Mouse (Mus musculus): Measurements from ENCODE around the gene Gm26620. TPM values are rescaled to one million over a fixed set of nuclear protein-coding genes. Genes with fewer than 3 reads are reported as not detected.

The Gm26620 gene
- polyA plus RNA-seq, 1 experiment from 2014 or later: 0.26 TPM

DNA sequence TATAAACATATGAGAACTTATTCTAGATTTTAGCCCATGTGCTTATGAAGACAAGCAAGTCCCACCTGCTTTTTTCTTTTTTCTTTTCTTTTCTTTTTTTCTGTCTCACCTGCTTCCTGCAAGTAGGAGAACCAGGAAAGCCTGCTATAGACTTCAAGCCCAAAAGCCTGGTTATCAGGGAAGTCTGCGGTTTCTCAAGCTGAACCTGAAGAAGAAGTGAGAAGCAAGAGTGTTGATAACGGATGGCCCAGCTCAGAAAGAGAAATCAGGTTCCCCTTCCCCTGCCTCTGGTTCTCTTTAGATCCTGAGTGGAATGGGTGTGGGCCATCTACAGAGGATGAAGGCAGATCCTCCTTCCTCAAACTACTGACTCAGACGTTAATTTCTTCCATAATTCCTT lies 47.2 kb downstream of the Gm26620 start:
- no peak for DNase-seq (ENCODE audit: low read depth, low spot score)
- no peak for TF ChIP-seq CTCF (IDR thresholded peaks at IDR 0.05)
- in situ Hi-C loops (cut with MboI; ENCODE audit: low pct_unique_long_range_greater_than_20kb): no loop called here
- no peak for ATAC-seq
- POLR2A ChIA-PET: no interaction called here
- CTCF ChIA-PET: no interaction called here
- H3K27me3 ChIP-seq: no peaks in the 10 kb centered on the region

DNA sequence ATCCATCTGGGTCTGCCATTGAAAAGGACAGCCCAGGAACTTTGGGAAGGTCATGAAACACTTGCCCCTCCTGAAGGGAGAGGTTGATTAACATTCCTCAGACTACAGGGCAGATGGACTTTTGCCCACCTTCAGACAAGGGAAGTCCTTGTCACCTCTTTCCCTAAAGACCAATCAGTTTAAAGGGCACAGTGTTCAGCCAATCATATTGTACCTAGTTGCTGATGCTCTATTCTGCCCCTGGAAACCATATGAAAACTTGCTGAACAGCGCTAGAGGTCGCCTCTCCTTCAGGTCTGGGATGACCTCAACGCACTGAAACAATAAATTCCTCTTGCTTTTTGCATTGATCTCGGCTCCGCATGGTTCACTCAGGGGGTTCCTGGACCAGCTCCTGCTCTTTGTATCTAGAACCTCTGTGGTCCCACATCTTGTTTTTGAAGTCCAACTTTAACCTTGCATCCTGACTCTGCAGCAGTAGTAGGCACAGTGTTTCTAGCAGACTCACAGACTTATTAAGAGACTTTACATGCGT lies 48.6 kb downstream of the Gm26620 start:
- DNase-seq (ENCODE audit: low read depth, low spot score): no peak
- TF ChIP-seq CTCF (IDR thresholded peaks at IDR 0.05): no peak
- H3K27me3 ChIP-seq: no peaks in the 10 kb centered on the region
- ChIA-PET CTCF (no interaction called here), POLR2A (no interaction called here)
- no peak for ATAC-seq
- in situ Hi-C loops (cut with MboI; ENCODE audit: low pct_unique_long_range_greater_than_20kb): no loop called here

DNA sequence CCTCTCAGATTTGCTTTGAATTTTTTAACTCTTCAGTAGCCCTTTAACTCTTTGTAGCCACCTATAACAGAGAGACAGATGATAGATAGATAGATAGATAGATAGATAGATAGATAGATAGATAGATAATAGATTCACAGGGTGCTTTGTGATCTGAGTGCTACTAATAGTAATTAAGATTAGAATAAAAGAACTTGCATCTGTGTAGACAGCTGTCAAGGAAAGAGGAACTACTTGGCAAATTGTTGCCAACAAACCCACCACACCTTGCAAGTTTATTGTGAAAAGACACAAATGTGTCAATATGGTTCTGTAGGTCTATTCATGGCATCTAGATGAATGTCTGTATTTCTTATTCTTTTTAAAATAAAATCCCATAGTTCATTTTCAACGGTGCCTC lies 49.1 kb downstream of the Gm26620 start:
- in situ Hi-C loops (cut with MboI; ENCODE audit: low pct_unique_long_range_greater_than_20kb): no loop called here
- no peaks in the 10 kb centered on the region for H3K27me3 ChIP-seq
- DNase-seq (ENCODE audit: low read depth, low spot score) (no peak), ATAC-seq (no peak)
- ChIA-PET CTCF (interaction anchor here (1.4 kb wide), 1 partner anchor 15 kb away, joined by 3 read pairs; no protein-coding TSS in a partner anchor), POLR2A (no interaction called here)
- TF ChIP-seq CTCF (IDR thresholded peaks at IDR 0.05): no peak

DNA sequence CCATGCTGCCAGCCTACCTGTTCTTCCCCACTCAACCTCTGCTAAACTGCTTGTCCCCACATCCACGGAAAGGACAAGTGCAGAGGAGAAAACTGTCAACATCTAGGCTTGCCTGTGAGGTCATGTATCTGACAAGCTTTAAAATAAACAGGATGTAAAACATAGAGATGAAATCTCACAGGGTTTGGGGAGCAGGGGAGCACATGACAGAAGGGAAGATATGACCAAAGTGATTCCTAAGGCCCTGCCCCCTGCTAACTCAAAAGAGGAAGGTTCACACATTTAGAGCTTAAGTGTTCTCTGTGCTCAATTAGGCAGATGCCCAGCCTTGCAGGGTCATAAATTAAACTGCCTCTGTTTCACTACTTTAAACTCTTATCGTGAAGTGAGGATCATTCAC lies 49.5 kb downstream of the Gm26620 start:
- POLR2A ChIA-PET: no interaction called here
- DNase-seq (ENCODE audit: low read depth, low spot score) (no peak), ATAC-seq (no peak)
- no peaks in the 10 kb centered on the region for H3K27me3 ChIP-seq
- in situ Hi-C loops (cut with MboI; ENCODE audit: low pct_unique_long_range_greater_than_20kb): no loop called here
- no peak for TF ChIP-seq CTCF (IDR thresholded peaks at IDR 0.05)
- CTCF ChIA-PET: interaction anchor here (1.4 kb wide), 1 partner anchor 16 kb away, joined by 3 read pairs; no protein-coding TSS in a partner anchor

Other genes with a start within 250 kb of the Gm26620 start
- 2.5 TPM for gene Olfml2b, start 240.5 kb upstream of the Gm26620 start, polyA plus RNA-seq (2021)
- 51.2 TPM for gene Atf6, start 17.3 kb upstream of the Gm26620 start, polyA plus RNA-seq (2021)
- 27.3 TPM for gene Dusp12, start 475 bp downstream of the Gm26620 start, polyA plus RNA-seq (2021)
- 0.22 TPM for gene Fcrlb, start 27.9 kb downstream of the Gm26620 start, polyA plus RNA-seq (2021)
- not detected for gene Fcrla, start 42.5 kb downstream of the Gm26620 start, polyA plus RNA-seq (2021)
- gene Fcgr2b, start 91.5 kb downstream of the Gm26620 start, polyA plus RNA-seq (2021): 0.08 TPM
- gene Fcgr4, start 133.9 kb downstream of the Gm26620 start, polyA plus RNA-seq (2021): 0.08 TPM
- gene Fcgr3, start 179.9 kb downstream of the Gm26620 start, polyA plus RNA-seq (2021): 0.05 TPM
- 1.6 TPM for gene Cfap126, start 228.9 kb downstream of the Gm26620 start, polyA plus RNA-seq (2021)